Mouse (Mus musculus): ENCODE measurements around the gene Tcap. TPM values are rescaled to one million over a fixed set of nuclear protein-coding genes. Genes with fewer than 3 reads are reported as not detected.
A peak's percentile ranks its signal among the peaks of the same experiment; 100 is the strongest.

The Tcap gene
- total and polyA plus RNA-seq, 3 experiments = not detected

GRCm38 (mm10) chr11:98356625-98357394 lies 26.8 kb upstream of the Tcap start:
- Histone ChIP-seq H3K27me3 (replicated peaks) (peaks cover 49% of the 10 kb centered on the region), H3K27ac (ENCODE audit: insufficient read depth, low read depth) (no peak overlapping the region), H3K4me2 (ENCODE audit: insufficient read depth, low read depth, poor library complexity, severe bottlenecking) (no peak overlapping the region), H3K4me3 (replicated peaks in 1 of 3; ENCODE audit: low read depth in 2 of 3, low read length in 2 of 3, poor library complexity in 1 of 3) (no peak overlapping the region), H3K9me3 (replicated peaks; ENCODE audit: low read length) (no peaks in the 10 kb centered on the region), H3K36me3 (replicated peaks in 1 of 2; ENCODE audit: control insufficient read depth in 1 of 2, insufficient read depth in 1 of 2, low read length in 1 of 2) (peaks cover 0 to 23% of the 10 kb centered on the region in 2 experiments), H3K79me2 (replicated peaks; ENCODE audit: control insufficient read depth, extremely low read depth, insufficient read depth, poor library complexity, severe bottlenecking) (peaks cover 11% of the 10 kb centered on the region), H3K9ac (ENCODE audit: insufficient read depth, low read depth) (no peak overlapping the region), H3K4me1 (ENCODE audit: control insufficient read depth in 1 of 2, insufficient read depth in 2 of 2) (peaks cover 11 to 54% of the 10 kb centered on the region in 2 experiments)
- dilution Hi-C loops (cut with MboI; ENCODE audit: extremely low pct_ligation_motif_present, extremely low pct_unique_long_range_greater_than_20kb, low sequenced_read_pairs) = no loop called here
- DNase-seq (ENCODE audit: extremely low read depth) = no peak
- TF ChIP-seq BHLHE40 (IDR thresholded peaks at IDR 0.05; ENCODE audit: low read depth, low read length) = no peak
- no peak for TF ChIP-seq TBP (conservative IDR thresholded peaks at IDR 0.05; ENCODE audit: low read depth, low read length)
- no peak for TF ChIP-seq USF2 (conservative IDR thresholded peaks at IDR 0.05; ENCODE audit: low read depth, low read length)
- TF ChIP-seq GABPA (IDR thresholded peaks at IDR 0.05; ENCODE audit: insufficient replicate concordance, low read depth, low read length) = no peak
- in situ Hi-C loops (cut with MboI; ENCODE audit: low pct_ligation_motif_present, low pct_unique_long_range_greater_than_20kb, low sequenced_read_pairs) = loop anchor here (5.0 kb wide), 2 partner anchors 35 to 90 kb away; partner anchors contain the start of gene Grb7

GRCm38 (mm10) chr11:98357396-98358160 lies 26.0 kb upstream of the Tcap start:
- no peak overlapping the region for H3K27ac ChIP-seq (ENCODE audit: insufficient read depth, low read depth)
- in situ Hi-C loops (cut with MboI; ENCODE audit: low pct_ligation_motif_present, low pct_unique_long_range_greater_than_20kb, low sequenced_read_pairs) = loop anchor here (5.0 kb wide), 2 partner anchors 35 to 90 kb away; partner anchors contain the start of gene Grb7

GRCm38 (mm10) chr11:98358161-98359083 lies 25.2 kb upstream of the Tcap start, which contains the start of gene Stard3:
Gene Stard3, plus strand, starts transcription at chr11:98358368.
- H3K27me3 ChIP-seq (replicated peaks) = peaks cover 34% of the 10 kb centered on the region
- peaks cover 11% of the 10 kb centered on the region for H3K79me2 ChIP-seq (replicated peaks; ENCODE audit: control insufficient read depth, extremely low read depth, insufficient read depth, poor library complexity, severe bottlenecking)
- peak; percentile 96 for DNase-seq (ENCODE audit: extremely low read depth)
- H3K4me3 ChIP-seq (replicated peaks in 1 of 3; ENCODE audit: low read depth in 2 of 3, low read length in 2 of 3, poor library complexity in 1 of 3) = peak within 1 kb of the TSS; percentile 67 to 97 (median 80)
- H3K36me3 ChIP-seq (replicated peaks in 1 of 2; ENCODE audit: control insufficient read depth in 1 of 2, insufficient read depth in 1 of 2, low read length in 1 of 2) = peaks cover 0 to 35% of the 10 kb centered on the region in 2 experiments
- dilution Hi-C loops (cut with MboI; ENCODE audit: extremely low pct_ligation_motif_present, extremely low pct_unique_long_range_greater_than_20kb, low sequenced_read_pairs) (no loop called here), in situ Hi-C loops (cut with MboI; ENCODE audit: low pct_ligation_motif_present, low pct_unique_long_range_greater_than_20kb, low sequenced_read_pairs) (loop anchor here (5.0 kb wide), 2 partner anchors 34 to 89 kb away; partner anchors contain the start of gene Grb7)
- H3K27ac ChIP-seq (ENCODE audit: insufficient read depth, low read depth) = peak within 1 kb of the TSS; percentile 70
- peak within 1 kb of the TSS; percentile 87 for H3K4me2 ChIP-seq (ENCODE audit: insufficient read depth, low read depth, poor library complexity, severe bottlenecking)
- peaks cover 11 to 54% of the 10 kb centered on the region in 2 experiments for H3K4me1 ChIP-seq (ENCODE audit: control insufficient read depth in 1 of 2, insufficient read depth in 2 of 2)
- peak within 1 kb of the TSS; percentile 69 for H3K9ac ChIP-seq (ENCODE audit: insufficient read depth, low read depth)
- H3K9me3 ChIP-seq (replicated peaks; ENCODE audit: low read length) = no peaks in the 10 kb centered on the region
- no peak for TF ChIP-seq ZC3H11A (IDR thresholded peaks at IDR 0.05; ENCODE audit: low read depth, low read length)
- peak; percentile 93 for TF ChIP-seq TBP (conservative IDR thresholded peaks at IDR 0.05; ENCODE audit: low read depth, low read length)
- TF ChIP-seq SIN3A (IDR thresholded peaks at IDR 0.05; ENCODE audit: low read length) = peak; percentile 93
- TF ChIP-seq ETS1 (conservative IDR thresholded peaks at IDR 0.05; ENCODE audit: low read depth, low read length) = no peak
- no peak for TF ChIP-seq JUND (conservative IDR thresholded peaks at IDR 0.05; ENCODE audit: low read depth, low read length)
- no peak for TF ChIP-seq ZKSCAN1 (IDR thresholded peaks at IDR 0.05; ENCODE audit: borderline replicate concordance, low read depth, low read length)
- peak; percentile 26; the same call in 1 of the 2 replicates for TF ChIP-seq CHD2 (IDR thresholded peaks at IDR 0.05; ENCODE audit: low read length)
- no peak for TF ChIP-seq E2F4 (IDR thresholded peaks at IDR 0.05; ENCODE audit: insufficient replicate concordance, low read depth, low read length)
- TF ChIP-seq JUN (IDR thresholded peaks at IDR 0.05; ENCODE audit: insufficient read depth, low read depth, low read length) = peak; percentile 9; the same call in 1 of the 2 replicates
- peak; percentile 13; the same call in 1 of the 2 replicates for TF ChIP-seq BHLHE40 (IDR thresholded peaks at IDR 0.05; ENCODE audit: low read depth, low read length)
- TF ChIP-seq HCFC1 (IDR thresholded peaks at IDR 0.05; ENCODE audit: low read depth, low read length) = peak; percentile 91
- TF ChIP-seq NRF1 (IDR thresholded peaks at IDR 0.05; ENCODE audit: low read depth, low read length) = peak; percentile 83
- TF ChIP-seq SMC3 (IDR thresholded peaks at IDR 0.05; ENCODE audit: low read depth, low read length) = no peak
- no peak; the same call in 1 of the 2 replicates for TF ChIP-seq GABPA (IDR thresholded peaks at IDR 0.05; ENCODE audit: insufficient replicate concordance, low read depth, low read length)
- TF ChIP-seq POLR2A (IDR thresholded peaks at IDR 0.05; ENCODE audit: low read depth, low read length) = peak; percentile 96
- no peak for TF ChIP-seq PAX5 (IDR thresholded peaks at IDR 0.05; ENCODE audit: low read length)
- peak; percentile 82; the same call in 1 of the 2 replicates for TF ChIP-seq MXI1 (IDR thresholded peaks at IDR 0.05; ENCODE audit: low read depth, low read length)

More at GRCm38 (mm10) chr11:98357396-98358160, 26.0 kb upstream of the Tcap start:
- Histone ChIP-seq H3K36me3 (replicated peaks in 1 of 2; ENCODE audit: control insufficient read depth in 1 of 2, insufficient read depth in 1 of 2, low read length in 1 of 2) (peaks cover 0 to 29% of the 10 kb centered on the region in 2 experiments), H3K27me3 (replicated peaks) (peaks cover 42% of the 10 kb centered on the region), H3K9me3 (replicated peaks; ENCODE audit: low read length) (no peaks in the 10 kb centered on the region), H3K9ac (ENCODE audit: insufficient read depth, low read depth) (peak overlapping the region; percentile 69), H3K4me1 (ENCODE audit: control insufficient read depth in 1 of 2, insufficient read depth in 2 of 2) (peaks cover 11 to 54% of the 10 kb centered on the region in 2 experiments), H3K4me3 (replicated peaks in 1 of 3; ENCODE audit: low read depth in 2 of 3, low read length in 2 of 3, poor library complexity in 1 of 3) (peak overlapping the region; percentile 55 to 97 (median 59)), H3K79me2 (replicated peaks; ENCODE audit: control insufficient read depth, extremely low read depth, insufficient read depth, poor library complexity, severe bottlenecking) (peaks cover 11% of the 10 kb centered on the region), H3K4me2 (ENCODE audit: insufficient read depth, low read depth, poor library complexity, severe bottlenecking) (peak overlapping the region; percentile 87)
- no peak for TF ChIP-seq POLR2A (IDR thresholded peaks at IDR 0.05; ENCODE audit: low read depth, low read length)
- DNase-seq (ENCODE audit: extremely low read depth) = no peak
- dilution Hi-C loops (cut with MboI; ENCODE audit: extremely low pct_ligation_motif_present, extremely low pct_unique_long_range_greater_than_20kb, low sequenced_read_pairs) = no loop called here
